Mouse (Mus musculus) gastrocnemius, postnatal 4 days (tissue): ENCODE measurements around the gene Kif18a. TPM values are rescaled to one million over a fixed set of nuclear protein-coding genes. Genes with fewer than 3 reads are reported as not detected.

ENCODE experiments used
- DNase-seq, 2 experiments: peaks; one replicate each; pipeline ENCODE4 v3.0.0; 2021 to 2022; ENCODE audit warnings: low spot score in 2 of 2, mixed read lengths in 2 of 2
- long read RNA-seq, 2 experiments: library from polyadenylated mRNA; stranded (forward); transcript quantifications; one replicate each; pipeline ENCODE4 v2.0.0; 2021
- total RNA-seq, 2 experiments: library from RNA; stranded (reverse); gene quantifications; 2 replicates each; pipeline ENCODE4 v1.2.3; 2021

The Kif18a gene
- 1 to 10 TPM; 4.9 TPM for total RNA-seq
- long read RNA-seq, experiment 1, partial matches to known transcripts = 0 of 4 reads
- long read RNA-seq, experiment 1, other reads (novel, unspliced or antisense) = 0 of 4 reads
- long read RNA-seq, experiment 2, transcript Kif18a-201 (17 exons, 3,369 nt) = major isoform, 8 of 10 reads
- long read RNA-seq, experiment 2, partial matches to known transcripts = 1 of 10 reads
- long read RNA-seq, experiment 2, other reads (novel, unspliced or antisense) = 0 of 10 reads

DNA sequence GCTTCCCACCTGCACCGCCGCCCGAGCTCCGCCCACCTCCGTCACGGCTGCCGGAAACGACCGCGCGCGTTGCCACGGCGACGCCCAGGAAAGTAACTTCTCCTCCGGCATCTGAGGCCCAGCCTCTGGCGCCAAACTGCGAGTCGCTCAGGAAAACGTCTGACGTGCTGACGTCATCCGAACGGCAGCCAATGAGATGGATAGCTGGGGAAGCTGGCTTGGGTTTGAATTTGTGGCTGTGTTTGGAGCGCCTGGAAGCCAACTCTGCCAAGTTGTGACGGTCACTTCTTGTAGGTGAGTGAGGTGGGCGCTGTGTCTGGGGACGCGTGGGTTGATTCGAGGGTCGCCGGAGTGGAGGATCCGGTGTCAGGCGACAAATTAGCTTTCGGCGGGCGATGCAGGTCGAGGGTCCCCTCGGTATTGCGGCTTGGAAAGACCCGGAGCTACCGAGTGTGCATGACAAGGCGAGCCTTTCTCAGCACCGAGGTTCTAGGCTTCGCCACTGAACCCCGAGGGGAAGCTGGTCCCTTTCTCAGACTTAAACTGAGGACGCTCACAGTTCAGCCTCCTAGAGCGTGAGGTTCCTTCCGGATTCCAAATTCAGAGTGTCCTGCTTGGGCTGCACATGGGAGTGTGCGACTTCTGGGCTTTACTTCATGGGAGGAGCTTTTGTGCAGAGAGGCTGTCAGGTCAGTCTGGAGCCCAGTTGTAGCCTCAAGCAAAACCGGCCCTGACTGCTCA, at the start of gene Kif18a, which contains the start of gene Mettl15:
Gene Kif18a (plus strand): TSS at position 139 of the 741 bp plus-strand sequence.
Gene Mettl15 (minus strand): TSS at position 149 of the 741 bp plus-strand sequence.
- peak; percentile 86 to 94 for DNase-seq

- DNase-seq = no peak
These were observed 46.7 kb upstream of the Kif18a start for GRCm38 (mm10) chr2:109233876-109234275.

DNA sequence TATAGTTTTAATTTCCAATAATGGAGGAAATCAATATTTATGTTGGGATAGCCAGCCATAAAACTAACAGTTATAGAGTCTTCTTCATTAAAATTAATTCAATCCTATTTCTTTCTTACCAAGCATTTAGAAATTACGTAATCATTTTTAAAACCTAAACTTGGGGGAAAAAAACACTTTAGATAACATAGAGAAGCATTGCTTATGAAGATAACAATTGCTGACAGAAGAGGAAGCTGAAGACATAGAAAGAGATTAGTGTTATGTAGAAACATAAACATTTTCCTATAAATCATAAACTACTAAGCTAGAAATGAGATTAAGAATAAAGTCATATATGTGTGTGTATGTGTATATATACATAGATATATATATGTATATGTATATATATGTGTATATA, 44.8 kb upstream of the Kif18a start:
- DNase-seq = no peak

DNA sequence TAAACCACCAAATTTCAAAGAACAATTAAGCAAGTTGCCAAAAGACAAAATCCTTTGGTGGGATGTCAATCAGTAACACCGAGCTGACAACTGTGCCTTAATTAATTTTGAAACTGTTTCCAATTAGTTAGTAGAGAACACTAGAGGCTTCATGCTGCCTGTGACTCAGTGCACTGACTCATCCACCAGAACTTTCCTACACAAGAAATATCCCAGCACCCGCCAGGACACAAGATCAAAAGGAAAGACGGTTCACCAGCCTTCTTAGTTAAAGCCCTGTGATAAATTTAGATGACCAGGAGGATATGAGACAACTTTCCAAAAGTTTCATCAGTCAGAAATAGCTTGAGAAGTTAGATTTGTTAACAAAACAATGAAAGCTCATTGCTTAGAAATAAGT, 38.6 kb upstream of the Kif18a start:
- DNase-seq = no peak

GRCm38 (mm10) chr2:109262779-109263178, 17.8 kb upstream of the Kif18a start:
- no peak for DNase-seq

DNA sequence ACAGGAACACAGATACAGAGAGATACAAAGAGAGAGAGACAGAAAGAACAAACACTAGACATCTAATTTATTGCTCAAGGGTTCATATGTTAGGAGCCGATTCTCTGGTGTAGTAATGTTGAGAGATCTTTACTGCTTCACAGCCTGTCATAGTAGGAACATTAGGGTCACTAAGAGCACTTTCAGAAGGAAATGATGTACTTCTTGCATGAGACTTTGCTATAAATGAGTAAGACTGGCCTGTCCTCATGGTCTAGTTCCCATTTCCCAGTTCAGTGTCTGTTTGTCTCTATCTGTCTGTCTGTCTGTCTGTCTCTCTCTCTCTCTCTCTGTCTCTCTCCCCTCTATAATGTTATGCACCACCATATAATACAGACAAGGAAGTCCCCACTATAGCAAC, 7.4 kb upstream of the Kif18a start:
- no peak for DNase-seq

DNA sequence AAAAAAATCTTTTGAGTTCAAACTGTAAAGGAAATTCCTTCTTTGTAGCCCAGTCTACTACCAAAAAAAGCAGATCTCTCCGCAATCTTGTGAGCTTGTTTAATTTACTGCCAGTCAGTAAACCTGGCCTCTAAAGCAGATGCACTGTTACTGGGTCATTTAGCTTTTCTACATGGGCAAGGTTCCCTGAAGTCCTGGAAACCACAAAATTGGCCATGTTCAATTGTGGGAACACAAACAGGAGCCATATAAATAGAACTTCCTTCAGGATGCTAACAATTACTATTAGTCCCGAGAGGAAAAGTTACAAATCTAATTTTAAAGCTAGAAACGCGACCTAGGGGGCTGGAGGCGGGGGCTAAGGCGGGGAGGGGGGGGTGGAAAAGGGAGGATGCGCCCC, 2.9 kb upstream of the Kif18a start:
- DNase-seq = no peak

DNA sequence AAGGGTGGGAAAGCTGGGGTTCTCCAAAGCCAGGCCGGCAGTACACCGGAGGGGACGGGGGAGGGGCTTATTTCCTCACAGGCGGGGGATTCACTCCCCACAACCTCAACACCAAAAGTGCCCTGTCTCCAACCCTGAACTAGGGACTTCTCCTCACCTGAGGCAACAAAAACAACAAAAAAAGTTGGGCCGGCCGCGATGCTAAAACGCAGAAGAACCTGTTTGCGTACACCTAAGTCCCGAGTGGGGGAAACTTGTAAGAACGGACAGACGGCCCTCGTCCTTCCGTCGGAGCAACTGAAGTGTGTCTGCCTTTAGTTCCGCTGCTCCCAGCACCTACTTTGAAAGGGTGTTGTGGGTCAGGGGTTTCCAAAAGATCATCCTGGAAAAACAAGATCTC, 2.5 kb upstream of the Kif18a start:
- peak in 1 of 2 experiments; percentile 13 for DNase-seq

- no peak for DNase-seq
These were observed 302 bp upstream of the Kif18a start for GRCm38 (mm10) chr2:109280272-109280599.

DNA sequence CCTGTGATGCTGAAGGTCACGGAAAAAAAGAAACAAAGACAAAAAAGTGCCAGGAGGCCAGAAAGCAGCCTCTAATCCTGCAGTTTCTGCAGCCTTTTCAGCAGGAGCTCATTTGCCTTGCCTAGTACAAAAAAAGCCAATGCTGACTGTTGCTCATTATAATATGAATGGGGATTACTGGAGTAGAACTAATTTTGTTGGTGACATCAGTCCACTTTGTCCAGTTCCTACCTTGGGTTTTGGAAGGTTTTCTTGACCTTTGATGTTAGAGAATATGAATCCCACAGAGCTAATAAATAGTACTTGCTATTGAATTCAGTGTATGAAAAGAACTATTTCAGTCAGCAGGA, 778 bp downstream of the Kif18a start:
- no peak for DNase-seq

- DNase-seq = no peak
These were observed 3.6 kb downstream of the Kif18a start for GRCm38 (mm10) chr2:109284121-109284520.

DNA sequence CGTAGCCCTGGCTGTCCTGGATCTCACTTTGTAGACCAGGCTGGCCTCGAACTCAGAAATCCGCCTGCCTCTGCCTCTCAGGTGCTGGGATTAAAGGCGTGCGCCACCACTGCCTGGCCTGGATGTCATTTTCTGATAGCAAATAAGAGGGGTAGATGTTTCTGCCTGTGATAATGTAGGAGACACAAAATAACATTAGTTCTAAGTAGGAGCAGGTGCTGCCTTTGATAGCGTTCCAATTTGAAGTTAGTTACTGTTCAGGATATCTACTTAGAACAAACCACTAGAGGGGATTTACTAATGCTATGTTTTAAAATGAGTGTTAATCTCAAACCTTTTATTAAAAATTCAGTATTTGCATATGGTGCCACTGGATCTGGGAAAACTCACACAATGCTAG, 8.8 kb downstream of the Kif18a start:
- DNase-seq = no peak

- no peak for DNase-seq
These were observed 15.7 kb downstream of the Kif18a start for GRCm38 (mm10) chr2:109296264-109296663.

DNA sequence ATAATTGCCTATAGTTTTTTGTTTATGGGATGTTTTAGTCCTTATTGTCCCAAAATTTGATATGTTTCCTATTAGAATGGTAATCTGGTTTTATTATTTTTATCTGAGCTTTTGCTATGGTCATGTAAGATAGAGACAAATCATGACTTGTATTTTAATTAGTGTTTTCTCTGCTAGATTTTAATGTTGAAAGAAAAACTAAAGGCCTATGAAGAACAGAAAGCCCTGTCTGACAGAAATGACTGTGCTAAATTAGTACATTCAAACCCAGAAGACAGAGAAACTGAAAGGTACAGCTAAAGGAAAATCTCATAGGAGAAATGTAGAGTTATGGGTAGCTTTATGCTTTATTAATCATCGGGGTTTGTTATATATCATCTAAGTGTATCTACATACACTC, 17.6 kb downstream of the Kif18a start:
- DNase-seq = no peak

DNA sequence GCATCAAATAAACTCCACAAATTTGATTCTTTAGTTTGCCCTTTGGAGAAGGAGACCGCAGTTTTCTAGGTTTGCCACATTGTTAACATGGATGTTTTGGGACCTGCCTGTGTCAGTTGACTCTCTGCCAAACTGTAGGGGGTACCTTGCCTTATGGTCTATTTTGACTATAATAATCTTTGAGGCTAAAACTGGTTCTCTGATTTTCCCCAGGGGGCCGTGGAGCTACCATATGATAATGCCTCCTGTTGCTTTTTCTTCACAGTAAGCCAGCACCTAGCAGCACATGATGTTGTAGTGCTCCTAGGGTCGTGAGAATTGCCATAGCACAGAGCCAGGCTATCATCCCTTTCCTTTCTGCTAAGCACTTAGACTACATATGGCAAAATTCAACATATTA, 21.7 kb downstream of the Kif18a start:
- no peak for DNase-seq

DNA sequence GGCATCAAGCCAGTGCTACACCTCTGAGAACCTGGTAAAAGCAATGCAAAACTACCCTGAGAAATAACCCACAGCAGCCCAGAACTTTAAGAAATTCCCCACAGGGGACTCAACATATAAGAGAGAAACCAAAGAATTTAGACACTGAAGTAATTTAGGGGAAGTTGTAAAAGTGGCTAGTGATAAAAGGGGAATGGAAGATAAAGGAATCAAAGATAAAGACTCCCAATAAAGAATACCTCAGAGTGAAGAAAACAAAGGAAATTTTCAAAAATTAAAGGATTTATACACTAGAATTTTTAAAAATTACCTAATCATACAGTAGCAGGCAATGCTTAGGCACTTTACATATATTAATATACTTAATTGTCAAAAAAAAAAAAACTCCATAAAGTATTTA, 23.1 kb downstream of the Kif18a start:
- DNase-seq = no peak

DNA sequence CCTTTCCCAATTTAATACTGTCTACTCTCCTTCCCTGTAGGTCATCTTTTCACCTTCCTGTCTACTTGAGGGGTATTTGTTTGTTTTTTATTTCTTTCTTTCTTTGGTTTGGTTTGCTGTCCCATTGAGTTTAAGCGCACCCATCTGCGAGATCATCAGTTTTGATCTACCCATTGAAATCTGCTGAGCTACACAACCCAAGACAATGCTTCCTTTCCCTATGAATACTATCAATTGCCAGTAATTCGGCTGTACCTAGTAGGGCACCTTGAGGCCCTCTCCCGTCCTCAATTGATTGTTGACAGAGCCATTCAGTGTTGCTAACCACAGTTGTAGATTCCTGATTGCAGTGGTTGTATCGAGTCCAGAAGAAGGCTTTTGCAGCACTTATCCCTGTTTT, 30.8 kb downstream of the Kif18a start:
- DNase-seq = no peak

GRCm38 (mm10) chr2:109331807-109332206, 51.3 kb downstream of the Kif18a start:
- no peak for DNase-seq

- no peak for DNase-seq
These were observed 53.7 kb downstream of the Kif18a start for GRCm38 (mm10) chr2:109334237-109334636.

DNA sequence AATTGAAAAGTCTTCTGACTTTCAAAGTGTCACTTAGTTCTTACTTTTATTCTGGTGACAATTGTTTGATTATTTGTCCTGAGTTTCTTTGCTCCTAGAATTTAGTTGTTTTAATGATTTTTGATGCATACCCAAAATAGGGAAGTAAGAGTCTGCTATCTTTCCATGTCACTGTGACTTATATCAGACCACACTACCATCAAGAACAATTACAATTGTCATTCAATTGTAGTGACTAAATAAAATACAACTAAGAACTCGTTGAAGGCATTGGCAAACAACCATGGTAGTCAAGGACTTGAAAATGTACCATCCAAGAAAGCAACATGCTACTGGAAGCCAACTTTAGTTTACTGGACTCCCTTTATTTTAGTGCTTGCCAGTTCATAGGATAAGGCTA, 55.2 kb downstream of the Kif18a start:
- no peak for DNase-seq

DNA sequence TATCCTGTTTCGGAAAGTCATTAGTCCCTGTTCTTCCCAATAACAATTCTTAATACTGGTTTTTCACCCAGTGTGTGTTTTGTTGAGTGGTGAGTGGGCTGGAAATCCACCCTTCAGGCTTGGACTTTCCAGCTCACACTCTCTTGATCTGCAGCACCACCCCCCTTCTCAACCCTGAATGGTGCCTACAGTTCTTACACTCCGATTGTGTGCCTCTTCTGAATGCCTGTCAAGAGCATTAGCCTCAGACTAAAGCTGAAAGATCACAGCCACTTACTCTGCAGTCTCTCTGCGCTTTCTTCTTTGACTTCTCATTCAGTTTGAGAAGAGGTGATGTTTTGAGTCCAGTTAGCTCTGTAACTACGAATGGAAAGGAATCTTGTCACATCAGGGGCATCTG, 64.8 kb downstream of the Kif18a start:
- no peak for DNase-seq

- no peak for DNase-seq
These were observed 68.2 kb downstream of the Kif18a start for GRCm38 (mm10) chr2:109348742-109349141.
